Mouse (Mus musculus) brown adipose tissue, adult 24 weeks (tissue): ENCODE data around the gene Gm10447. TPM values are rescaled to one million over a fixed set of nuclear protein-coding genes. Genes with fewer than 3 reads are reported as not detected.

Experiments
- H3K27ac ChIP-seq: fragments of 200-500 bp; replicated peaks from 2 replicates; pipeline ENCODE4 v1.5.1; 2012; ENCODE audit warnings: low read depth, mild to moderate bottlenecking, low read length
- H3K4me1 ChIP-seq: fragments of 200-500 bp; 2 replicates; pipeline ENCODE4 v1.6.1; 2012; ENCODE audit warnings: low read length, mixed read lengths; ENCODE audit not compliant: control insufficient read depth, insufficient read depth, insufficient read length
- H3K4me3 ChIP-seq: fragments of 200-500 bp; 2 replicates; pipeline ENCODE4 v1.5.1; 2012; ENCODE audit warnings: low read depth, mild to moderate bottlenecking, low read length, moderate library complexity; ENCODE audit not compliant: insufficient read depth
- polyA plus RNA-seq: library from polyadenylated mRNA; stranded (reverse); fragments of >200 nt; gene quantifications from 2 replicates; pipeline ENCODE4 v1.2.4, GENCODE M21; 2012; ENCODE audit not compliant: missing spikeins, insufficient read depth, insufficient read length

Gm10447 gene
- polyA plus RNA-seq, 1 experiment, result not detected

DNA sequence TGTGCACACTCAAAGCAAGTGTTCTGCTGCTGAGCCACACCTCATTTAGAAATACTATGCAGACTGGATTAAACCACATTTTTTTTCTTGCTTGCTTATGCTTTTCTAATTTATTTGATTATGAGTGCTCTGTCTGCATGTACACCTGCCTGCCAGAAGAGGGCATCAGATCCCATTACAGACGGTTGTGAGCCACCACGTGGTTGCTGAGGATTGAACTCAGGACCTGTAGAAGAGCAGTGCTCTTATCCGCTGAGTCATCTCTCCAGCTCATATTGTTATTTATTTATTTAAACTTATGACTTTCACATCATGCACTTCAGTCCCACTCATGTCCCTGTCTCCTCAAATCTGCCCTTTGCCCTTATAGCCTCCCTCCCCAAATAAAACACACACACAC, 28.8 kb upstream of the Gm10447 start:
- H3K27ac ChIP-seq, result no peak overlapping the region
- H3K4me3 ChIP-seq, result no peak overlapping the region
- H3K4me1 ChIP-seq, result no peaks in the 10 kb centered on the region

DNA sequence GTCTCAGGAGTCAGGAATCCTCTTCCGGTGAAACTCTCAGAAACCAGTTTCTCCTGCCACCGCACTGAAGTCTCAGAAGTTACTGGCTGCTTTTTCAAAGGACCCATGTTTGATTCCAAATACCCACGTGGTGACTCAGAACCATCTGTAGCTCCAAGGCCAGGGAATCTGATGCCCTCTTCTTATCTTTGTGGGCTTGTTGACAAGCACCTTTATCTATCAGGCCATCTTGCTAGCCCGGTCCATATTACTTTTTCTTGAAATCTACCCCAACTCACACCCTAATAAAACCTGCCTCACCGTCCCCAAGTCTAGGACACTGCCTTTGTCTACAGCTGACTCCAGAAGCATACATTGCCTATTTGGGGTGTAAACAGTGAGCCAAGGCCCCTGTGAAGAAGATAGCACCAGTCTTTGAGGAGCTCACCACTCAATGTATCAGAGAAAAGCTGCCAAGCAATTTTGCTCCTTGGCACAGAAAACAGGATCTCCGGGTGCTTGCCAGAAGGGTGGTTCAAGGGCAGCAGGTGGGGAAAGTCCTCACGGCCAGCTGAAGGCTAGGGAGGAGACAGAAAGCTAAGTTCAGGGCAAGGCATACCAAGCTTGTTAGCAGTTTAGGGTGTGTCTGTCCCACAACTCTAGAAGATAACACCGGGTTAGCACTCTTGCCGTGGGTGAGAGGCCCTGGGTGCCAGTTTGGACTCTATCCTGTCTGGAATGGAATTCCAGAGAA, 26.4 kb upstream of the Gm10447 start:
- Histone ChIP-seq H3K27ac (no peak overlapping the region), H3K4me1 (no peaks in the 10 kb centered on the region; the same call in 1 of the 2 replicates), H3K4me3 (no peak overlapping the region)

DNA sequence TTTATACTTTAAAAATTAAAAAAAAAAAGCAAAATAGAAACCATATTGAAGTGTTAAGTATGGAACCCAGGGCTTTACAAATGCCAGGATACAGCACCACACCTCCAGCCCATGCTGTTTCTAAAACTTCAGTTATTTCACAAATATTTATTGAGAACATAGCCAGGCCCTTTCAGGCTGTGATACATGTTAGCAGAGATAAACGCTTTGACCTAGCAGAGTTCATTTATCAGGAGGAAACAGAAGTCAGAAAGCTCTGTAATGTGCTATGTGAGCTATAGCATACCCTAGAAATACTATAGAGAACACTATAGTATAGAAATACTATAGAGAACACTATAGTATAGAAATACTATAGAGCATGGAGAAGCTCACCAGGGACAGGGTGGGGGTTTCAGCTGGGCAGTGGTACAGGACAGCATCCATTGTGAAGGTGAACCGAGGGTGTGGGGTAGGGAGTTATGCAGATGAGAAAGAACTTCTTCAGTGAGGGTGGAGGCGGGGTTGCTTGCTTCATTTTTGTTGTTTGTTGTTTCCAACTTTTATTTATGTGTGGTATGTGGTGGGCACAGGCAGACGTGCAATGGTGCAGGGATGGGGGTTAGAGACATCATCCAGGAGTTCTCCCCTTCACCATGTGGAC, 24.3 kb upstream of the Gm10447 start:
- Histone ChIP-seq H3K4me1 (no peaks in the 10 kb centered on the region; the same call in 1 of the 2 replicates), H3K4me3 (no peak overlapping the region), H3K27ac (no peak overlapping the region)

DNA sequence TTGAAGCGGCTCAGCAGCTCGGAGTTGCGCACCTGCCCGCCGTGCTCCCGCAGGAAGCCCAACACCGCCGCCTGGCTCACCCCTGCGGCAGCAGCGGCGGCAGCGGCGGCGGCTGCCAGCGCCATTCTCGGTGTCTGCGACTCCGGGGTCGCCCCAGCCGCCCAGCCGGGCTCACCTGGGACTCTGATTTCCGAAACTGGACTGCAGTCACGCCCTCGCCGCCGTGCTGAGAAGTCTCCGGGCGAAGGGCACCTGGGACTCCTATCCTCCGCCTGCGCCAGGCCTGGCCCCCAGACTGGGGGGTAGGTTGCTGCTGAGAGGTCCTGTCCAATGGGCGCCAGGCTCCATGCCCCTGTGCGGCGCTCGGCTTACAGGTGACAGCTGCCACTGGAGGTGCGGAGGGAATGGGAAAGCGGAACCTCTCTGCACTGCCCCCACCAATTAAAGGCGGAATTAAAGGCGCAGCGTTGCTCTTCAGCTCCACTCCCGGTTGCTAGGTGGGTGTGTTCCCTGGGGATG, 22.9 kb upstream of the Gm10447 start, which contains the start of the genes Gm9945 and Sowaha:
Gene Gm9945, plus strand, starts transcription at position 384 of the 519 bp plus-strand sequence.
Gene Sowaha, minus strand, starts transcription at position 492 of the 519 bp plus-strand sequence.
- H3K4me1 ChIP-seq, result no peaks in the 10 kb centered on the region; the same call in 1 of the 2 replicates
- H3K27ac ChIP-seq, result no peak within 1 kb of the TSS

DNA sequence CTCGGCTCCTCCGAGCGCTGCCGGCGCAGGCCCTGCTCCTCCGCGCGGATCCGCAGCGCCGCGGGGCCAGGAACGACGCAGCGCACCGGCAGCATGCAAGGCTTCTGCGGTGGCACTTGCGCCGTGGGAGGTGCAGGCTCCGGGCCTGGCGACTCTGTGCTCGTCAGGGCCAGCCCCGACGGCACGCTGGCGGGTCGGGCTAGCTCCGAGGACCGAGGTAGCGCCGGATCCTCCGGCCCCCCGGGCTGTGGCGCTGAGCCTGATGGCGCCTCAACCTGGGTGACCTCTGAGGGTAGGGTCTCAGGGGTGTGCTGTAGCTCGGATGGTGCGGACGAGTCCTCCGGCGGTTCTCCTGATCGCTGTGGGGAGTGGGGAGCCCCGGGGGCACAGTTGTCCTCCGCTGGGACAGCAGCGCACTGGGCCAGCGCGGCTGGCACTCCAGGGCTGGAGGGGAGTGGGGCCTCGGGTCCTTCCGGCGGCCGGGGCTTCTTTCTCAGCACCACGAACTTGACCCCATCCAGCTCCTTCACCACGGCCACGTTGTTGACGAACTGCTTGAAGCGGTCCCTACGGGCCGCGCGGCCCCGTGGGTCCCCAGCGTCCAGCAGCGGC, 22.4 kb upstream of the Gm10447 start:
- H3K4me3 ChIP-seq, result peak overlapping the region; percentile 50
- no peaks in the 10 kb centered on the region; the same call in 1 of the 2 replicates for H3K4me1 ChIP-seq
- H3K27ac ChIP-seq, result no peak overlapping the region

More for the DNA sequence above, 22.9 kb upstream of the Gm10447 start, which contains the start of the genes Gm9945 and Sowaha:
- H3K4me3 ChIP-seq, result peak within 1 kb of the TSS; percentile 50

DNA sequence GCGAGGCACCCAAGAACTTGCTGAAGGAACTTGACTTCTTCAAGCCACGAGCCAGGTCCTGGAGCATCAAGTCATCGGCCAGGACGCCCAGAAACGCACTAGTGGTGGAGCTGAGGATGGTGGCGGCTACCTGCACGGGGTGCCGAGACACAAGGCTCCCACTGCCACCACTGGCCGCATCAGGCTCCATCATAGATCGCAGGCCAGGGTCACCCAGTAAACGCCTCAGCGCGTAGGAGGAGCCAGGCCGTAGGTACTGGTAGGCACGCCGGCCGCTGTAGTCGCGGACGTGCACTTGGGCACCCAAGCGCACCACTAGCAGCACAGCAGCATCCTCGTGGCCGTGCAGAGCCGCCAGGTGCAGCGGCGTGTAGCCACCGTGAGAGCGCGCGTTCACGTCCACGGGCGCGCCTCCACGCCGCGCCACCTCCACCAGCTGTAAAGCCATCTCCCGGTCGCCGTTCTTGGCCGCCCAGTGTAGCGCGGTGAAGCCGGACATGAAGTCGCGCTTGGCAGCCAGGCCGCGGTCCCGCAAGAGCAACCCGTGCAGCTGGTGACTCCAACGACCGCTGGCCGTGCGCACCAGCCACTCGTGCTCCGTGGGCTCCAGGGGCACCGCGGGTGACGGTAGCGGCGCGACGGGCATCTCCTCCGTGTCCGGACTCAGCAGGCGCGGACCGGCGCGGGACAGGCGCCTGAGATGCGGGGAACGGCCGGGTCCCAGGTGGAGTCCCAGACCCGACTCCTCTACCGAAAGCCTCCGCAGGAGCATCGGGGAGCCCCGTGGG, 21.7 kb upstream of the Gm10447 start:
- H3K4me3 ChIP-seq, result peak overlapping the region; percentile 50
- no peak overlapping the region for H3K27ac ChIP-seq
- H3K4me1 ChIP-seq, result no peaks in the 10 kb centered on the region; the same call in 1 of the 2 replicates

DNA sequence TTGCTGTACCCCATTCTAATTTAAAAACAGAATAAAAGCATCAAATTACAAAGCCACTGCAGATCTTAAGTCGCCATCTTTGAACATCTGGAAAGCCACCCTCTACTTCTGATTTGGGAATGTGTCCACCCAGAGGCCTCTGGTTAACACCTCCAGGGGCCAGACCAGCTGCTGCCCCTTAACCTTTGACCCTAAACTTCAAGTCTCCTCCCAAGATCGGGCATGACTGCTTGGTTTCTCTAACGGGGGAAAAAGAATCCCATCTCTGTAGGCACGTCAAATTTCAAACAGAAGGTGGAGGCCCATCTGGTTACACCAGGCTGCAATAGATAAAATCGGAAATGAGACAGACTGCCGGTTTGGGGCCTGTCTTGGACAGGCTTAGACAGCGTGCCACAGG, 20.9 kb upstream of the Gm10447 start:
- Histone ChIP-seq H3K4me1 (no peaks in the 10 kb centered on the region; the same call in 1 of the 2 replicates), H3K4me3 (no peak overlapping the region), H3K27ac (no peak overlapping the region)

DNA sequence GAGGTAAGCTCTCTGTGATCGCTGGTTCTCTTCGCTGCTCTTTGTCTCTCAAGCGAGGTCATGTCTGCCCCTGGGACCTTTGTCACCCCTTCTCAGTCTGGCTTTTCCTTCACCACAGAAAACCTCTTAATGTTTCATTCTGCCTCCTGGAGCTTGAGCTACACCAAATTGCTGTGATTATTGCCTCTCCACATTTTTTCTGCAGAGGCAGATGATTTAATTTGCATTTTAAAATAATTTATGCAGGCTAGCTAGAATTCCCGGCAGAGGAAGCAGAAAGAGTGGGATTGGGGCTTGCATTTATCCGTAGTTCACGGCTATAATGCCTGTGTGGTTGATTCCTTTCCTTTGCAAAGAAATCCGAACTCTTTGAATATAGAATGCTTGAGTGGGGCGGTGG, 18.7 kb upstream of the Gm10447 start:
- Histone ChIP-seq H3K4me1 (no peaks in the 10 kb centered on the region; the same call in 1 of the 2 replicates), H3K4me3 (no peak overlapping the region), H3K27ac (no peak overlapping the region)

DNA sequence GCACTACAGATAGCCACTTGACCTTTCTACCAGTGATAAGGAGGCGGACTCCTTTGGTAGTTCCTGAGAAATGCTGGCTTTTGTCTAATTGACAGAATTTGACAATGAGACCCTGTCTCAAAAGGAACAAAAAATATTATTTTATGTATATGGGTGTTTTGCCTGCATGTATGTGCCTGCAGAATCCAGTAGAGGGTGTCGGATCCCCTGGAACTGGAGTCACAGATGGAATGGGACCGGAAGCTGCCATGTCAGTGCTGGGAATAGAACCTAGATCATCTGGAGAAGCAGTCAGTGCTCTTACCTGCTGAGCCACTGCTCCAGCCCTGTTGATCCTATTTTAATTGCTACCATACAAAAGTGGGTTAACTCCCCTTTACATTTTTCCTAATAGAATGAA, 15.8 kb upstream of the Gm10447 start:
- Histone ChIP-seq H3K4me1 (no peaks in the 10 kb centered on the region), H3K4me3 (no peak overlapping the region), H3K27ac (no peak overlapping the region)

DNA sequence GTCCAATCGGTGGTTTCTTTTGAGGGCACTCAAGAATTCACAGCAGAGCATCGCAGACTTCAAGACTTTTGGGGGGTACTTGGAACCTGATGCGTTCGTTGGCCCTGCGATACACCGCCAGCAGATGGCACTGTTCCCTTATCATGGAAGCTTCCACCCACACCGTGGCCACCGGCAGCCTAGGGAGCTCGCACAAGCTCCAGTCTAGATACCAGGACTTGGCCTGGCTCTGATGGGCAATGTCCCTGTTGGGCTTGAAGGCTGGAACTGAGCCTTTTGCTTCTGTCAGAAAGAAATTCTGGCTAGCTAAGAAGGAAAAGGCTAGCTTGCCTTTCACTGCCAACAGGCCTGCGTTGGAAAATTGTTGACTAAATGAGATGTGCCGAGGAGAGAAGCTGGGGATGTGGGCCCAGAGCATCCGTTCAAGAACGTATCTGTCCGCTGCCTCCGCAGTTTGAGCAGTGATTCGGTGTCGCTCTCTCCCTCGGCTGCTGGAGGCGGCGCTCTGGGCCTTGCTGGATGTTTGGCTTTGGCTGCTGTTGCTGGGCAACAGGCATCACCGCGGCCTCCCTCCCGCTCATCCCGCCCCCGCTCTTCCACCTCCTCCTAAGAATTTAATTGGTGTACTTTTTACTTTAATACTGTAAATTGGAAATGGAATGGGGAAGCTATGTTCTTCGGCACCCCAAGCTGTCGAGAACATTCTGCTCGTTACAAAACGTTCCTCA, 13.2 kb upstream of the Gm10447 start, which contains the start of gene Gm9837:
Gene Gm9837, minus strand, starts transcription at position 512 of the 728 bp plus-strand sequence.
- Histone ChIP-seq H3K4me3 (0 out of 2 replicates have a peak within 1 kb of the TSS, but pooled peaks have one; percentile 7), H3K27ac (0 out of 2 replicates have a peak within 1 kb of the TSS, but pooled peaks have one; percentile 38)

DNA sequence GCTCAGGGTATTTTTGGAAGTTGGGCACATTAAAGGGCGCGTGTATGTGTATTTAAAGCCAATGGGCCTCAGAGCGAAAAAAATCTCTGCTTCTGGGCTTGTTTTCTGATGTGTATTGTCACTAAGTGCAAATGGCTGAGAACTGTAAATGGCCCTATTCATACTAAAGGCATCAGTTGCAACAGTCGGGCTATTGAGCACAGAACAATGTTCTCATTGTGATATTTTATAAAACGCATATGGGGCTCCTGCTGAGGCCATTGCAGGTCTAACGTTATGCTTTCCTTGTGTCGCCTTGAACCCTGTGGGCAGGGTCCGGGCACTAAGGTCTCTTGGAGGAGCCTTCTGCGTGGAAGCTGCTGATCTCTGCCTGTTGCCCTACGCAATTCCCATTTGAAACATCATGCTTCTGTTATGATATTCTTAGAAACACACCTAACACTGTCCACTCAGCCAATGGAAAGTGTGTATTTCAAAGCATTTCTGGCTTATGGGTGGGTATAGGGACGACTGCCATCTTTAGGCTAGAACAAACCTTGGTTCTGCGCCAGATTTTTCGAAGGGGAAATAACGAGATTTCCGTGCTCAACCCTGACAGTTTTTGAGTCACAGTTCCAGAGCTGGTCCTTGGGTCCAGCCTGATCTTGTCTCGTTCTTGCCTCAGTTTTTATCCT, 12.5 kb upstream of the Gm10447 start:
- H3K4me1 ChIP-seq, result no peaks in the 10 kb centered on the region
- no peak overlapping the region for H3K4me3 ChIP-seq
- H3K27ac ChIP-seq, result no peak overlapping the region

More for the DNA sequence above, 13.2 kb upstream of the Gm10447 start, which contains the start of gene Gm9837:
- no peaks in the 10 kb centered on the region for H3K4me1 ChIP-seq

DNA sequence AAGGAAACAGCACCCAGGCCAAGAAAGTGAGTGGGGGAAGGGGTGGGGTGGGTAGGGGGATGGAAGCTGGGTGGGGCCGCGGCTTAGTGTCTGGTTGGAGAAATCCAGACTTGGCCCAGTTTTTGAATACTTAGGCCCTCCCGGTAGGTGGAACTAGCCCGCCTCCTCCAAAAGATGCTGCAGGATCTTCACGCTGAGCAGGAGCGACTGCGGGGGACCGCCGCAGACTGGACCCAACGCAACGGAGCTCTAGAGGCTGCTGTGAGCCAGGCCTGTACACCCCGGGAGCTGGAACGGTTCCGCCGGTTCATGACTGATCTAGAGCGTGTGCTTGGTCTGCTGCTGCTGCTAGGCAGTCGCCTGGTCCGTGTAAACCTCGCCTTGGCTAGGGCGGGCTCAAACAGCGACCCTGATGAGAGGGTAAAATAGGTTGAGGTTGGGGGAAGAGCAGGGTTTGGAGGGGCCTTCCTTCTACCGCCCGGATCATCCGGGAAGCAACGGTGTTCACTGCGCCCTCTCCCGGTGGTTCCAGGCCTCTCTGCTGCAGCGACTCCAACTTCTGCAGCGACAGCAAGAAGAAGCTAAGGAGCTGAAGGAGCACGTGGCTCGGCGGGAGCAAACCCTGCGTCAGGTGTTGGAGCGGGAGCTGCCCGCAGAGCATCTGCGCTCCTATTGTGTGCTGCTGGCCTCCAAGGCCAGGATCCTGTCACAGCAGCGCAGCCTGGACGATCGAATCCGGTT, 9.5 kb upstream of the Gm10447 start:
- H3K4me1 ChIP-seq, result no peaks in the 10 kb centered on the region
- peak overlapping the region; percentile 48 for H3K4me3 ChIP-seq
- no peak overlapping the region for H3K27ac ChIP-seq
